Mouse (Mus musculus): ENCODE data around the gene Irgc1. TPM values are rescaled to one million over a fixed set of nuclear protein-coding genes. Genes with fewer than 3 reads are reported as not detected.

The Irgc1 gene
- total RNA-seq, 2 experiments from 2014 or later, result not detected

DNA sequence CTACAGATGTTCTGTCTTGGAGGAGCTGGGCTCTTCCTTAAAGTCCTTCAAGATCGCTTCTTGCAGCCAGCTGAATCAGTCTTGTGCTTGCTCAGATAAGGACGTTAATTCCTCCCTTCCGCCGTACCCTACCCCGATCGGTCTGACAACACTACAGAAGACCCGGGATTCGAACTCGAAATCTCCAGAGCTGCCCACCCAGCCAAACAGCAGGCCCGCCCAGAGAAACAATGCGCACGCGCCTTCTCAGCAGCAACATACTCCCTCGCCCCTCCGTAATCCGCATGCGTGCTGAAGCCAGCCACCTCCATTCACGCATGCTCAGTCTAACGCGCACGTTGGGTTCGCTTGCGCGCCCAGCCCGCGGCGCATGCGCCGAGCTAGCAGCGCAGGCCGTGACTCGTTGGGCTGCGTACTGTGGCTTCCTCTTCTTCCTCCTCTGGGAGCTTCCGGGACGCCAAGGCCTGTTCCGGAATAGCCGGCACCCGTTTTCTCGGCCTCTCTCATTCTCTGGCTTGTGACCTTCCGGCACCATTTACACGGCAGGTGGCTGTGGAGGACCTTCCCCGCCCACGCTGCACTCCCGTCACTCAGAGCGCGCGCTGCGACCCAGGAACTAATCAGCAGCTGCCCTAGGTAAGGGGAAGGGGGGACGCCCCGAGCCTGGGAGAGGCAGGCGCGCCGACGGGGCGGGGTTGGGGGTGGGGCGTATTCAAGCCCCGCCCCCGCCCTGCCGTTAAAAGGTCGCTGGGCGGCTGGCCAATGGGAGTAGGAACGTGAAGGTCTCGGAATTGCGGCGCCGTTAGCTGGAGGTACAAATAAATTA, 52.6 kb downstream of the Irgc1 start, which contains the start of gene Smg9:
Gene Smg9, plus strand, starts transcription at position 364 of the 826 bp plus-strand sequence.
- peak; percentile 97 to 98 for DNase-seq (ENCODE audit: low spot score in 2 of 2)
- H3K4me3 ChIP-seq, result peak within 1 kb of the TSS; percentile 87
- TF ChIP-seq CTCF (conservative IDR thresholded peaks at IDR 0.05), result no peak
- peak within 1 kb of the TSS; percentile 99 for H3K27ac ChIP-seq

DNA sequence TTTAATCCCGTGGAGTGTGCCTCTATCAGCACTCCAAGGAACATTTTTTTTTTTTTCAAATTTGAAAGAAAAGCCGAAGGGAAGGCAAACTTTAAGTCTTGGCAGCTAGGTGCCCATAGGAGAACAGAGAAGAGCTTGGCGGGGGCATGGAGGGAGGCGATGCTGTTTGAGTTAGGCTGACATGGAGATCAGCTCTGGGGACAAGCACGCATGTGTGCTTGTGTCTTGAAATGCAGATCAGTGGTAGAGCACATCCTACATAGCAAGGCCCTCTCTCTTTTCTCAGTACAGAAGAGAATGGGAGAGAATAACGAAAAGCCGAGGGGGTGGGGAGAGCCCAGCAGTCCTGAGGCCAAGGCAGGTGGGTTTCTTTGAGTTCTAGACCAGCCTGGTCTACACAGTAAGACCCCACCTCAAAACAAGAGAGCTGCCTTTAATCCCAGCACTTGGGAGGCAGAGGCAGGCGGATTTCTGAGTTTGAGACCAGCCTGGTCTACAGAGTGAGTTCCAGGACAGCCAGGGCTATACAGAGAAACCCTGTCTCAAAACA, 53.7 kb downstream of the Irgc1 start:
- DNase-seq (ENCODE audit: low spot score in 2 of 2), result no peak
- no peak for TF ChIP-seq CTCF (conservative IDR thresholded peaks at IDR 0.05)
- Histone ChIP-seq H3K27ac (no peak overlapping the region), H3K4me3 (no peak overlapping the region)

DNA sequence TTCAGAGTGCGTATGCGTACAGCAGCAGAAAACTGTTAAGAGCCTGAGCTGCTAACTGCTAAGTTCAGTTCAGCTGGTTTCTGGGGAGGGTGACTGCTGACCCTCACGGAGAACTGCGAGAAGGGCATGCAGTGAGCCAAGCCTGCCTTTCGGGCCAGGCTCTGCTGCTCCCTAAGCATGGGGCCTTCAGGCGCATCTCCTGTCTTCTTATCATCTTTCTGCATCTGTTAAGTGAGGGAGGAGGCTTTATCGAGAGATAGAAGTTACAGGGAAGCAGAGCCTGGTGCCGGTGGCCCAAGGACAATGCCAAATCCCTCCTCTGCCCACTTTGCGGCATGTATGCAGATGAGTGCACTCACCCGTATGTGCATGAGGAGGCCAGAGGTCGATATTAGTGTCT, 55.3 kb downstream of the Irgc1 start:
- DNase-seq (ENCODE audit: low spot score in 2 of 2), result no peak
- H3K27ac ChIP-seq, result no peak overlapping the region
- TF ChIP-seq CTCF (conservative IDR thresholded peaks at IDR 0.05), result no peak
- no peak overlapping the region for H3K4me3 ChIP-seq

DNA sequence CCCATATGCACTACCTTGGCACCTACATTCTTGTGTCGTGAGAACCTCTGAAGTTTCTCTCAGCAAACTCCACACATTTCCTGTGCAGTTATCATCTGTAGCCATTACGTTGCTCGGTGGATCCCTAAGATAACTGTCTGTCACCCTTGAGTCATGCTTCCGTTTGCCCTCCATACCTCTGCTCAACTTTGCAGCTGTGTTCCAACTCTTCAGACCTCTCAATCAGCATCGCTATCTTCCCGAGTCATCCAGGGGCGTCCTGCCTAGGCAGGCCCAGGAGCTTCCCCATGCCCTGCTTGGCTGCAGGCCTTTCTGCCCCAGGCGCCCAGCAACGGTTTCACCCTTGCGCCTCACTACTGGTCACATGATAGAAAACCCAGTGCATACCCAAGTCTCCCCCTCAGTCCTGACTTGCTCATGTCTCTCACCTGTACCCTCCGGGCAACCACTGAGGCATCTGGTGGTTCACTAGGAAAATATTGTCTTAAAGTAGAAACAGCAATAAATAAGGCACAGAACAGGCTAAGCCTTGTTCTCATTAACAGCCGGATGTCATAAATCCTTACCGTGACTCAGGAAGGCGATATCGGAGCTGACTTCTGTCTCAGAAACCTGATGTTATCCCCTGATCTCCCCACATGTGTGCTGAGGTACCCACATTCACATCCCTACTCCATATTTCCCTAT, 57.5 kb downstream of the Irgc1 start:
- DNase-seq (ENCODE audit: low spot score in 2 of 2), result no peak
- Histone ChIP-seq H3K4me3 (no peak overlapping the region), H3K27ac (no peak overlapping the region)
- no peak for TF ChIP-seq CTCF (conservative IDR thresholded peaks at IDR 0.05)

DNA sequence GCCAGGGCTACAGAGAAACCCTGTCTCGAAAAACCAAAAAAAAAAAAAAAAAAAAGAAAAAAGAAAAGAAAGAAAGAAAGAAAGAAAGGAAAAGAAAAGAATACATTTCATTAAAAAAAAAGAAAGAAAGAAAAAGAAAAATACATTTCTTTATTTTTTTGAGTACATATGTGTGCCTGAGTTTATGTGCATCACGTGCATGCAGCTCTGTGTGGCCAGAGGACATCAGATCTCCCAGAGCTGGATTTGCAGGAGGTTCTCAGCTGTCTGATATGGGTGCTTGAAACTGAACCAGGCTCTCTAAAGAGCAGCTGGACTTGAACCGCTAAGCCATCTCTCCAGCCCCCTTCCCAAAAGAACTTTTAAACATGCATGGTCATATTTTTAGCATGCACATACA, 58.0 kb downstream of the Irgc1 start:
- no peak for DNase-seq (ENCODE audit: low spot score in 2 of 2)
- no peak overlapping the region for H3K4me3 ChIP-seq
- TF ChIP-seq CTCF (conservative IDR thresholded peaks at IDR 0.05), result no peak
- H3K27ac ChIP-seq, result no peak overlapping the region

DNA sequence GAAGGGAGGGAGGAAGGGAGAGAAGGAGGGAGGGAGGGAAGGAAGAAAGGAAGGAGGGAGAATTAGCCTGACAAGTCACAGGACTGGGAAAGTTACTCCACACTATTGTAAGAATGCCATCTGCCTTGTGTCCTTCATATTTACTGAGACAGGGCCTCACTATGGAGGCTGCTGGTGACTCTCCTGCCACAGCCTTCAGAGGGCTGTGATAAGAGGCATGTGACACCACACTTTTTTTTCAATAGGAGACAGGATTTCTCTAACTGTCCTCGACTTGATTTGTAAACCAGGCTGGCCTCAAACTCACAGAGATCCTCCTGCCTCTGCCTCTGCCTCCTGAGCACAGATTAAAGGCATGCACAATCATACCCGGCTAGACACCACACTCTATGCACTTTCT, 60.4 kb downstream of the Irgc1 start:
- Histone ChIP-seq H3K27ac (no peak overlapping the region), H3K4me3 (no peak overlapping the region)
- no peak for TF ChIP-seq CTCF (conservative IDR thresholded peaks at IDR 0.05)
- no peak for DNase-seq (ENCODE audit: low spot score in 2 of 2)

DNA sequence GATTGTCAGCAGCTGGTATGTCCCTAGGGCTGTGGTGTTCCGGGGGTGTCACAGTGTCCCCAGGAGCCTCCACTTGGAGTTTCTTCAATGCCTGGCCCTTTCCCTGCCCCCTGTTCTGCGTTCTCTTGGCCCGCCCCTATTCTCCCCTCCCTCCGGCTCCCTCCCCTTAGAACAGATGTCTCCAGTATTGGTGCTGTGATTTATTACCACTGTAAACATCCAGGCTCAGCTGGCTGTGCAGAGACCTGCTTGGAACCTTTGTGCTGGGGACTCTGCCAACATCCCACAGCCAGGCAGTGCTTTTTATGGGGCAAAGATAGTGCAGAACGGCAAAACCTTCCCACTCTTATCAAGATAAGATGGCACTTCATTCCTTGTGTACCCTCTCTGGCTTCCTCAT, 61.0 kb downstream of the Irgc1 start:
- TF ChIP-seq CTCF (conservative IDR thresholded peaks at IDR 0.05), result no peak
- no peak for DNase-seq (ENCODE audit: low spot score in 2 of 2)
- no peak overlapping the region for H3K27ac ChIP-seq

DNA sequence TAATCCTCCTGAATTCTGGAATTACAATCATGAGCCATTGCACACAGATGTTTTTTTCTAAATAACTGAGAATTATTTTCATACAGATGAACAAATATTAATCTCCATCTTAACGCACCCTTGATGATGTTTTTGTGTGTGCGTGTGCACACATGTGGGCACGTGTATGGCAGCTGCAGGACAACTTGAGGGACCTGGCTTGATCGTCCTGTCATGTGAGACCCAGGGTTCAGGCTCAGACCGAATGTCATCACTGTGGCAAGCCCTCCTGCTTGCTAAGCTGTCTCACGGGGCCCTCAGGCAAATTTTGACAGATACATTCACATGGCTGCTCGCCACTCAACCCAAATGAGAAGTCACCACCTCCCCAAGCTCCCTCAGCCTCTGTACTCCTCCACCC, 61.6 kb downstream of the Irgc1 start:
- no peak overlapping the region for H3K4me3 ChIP-seq
- no peak for TF ChIP-seq CTCF (conservative IDR thresholded peaks at IDR 0.05)
- DNase-seq (ENCODE audit: low spot score in 2 of 2), result no peak
- H3K27ac ChIP-seq, result no peak overlapping the region

More for the DNA sequence above, 61.0 kb downstream of the Irgc1 start:
- H3K4me3 ChIP-seq, result no peak overlapping the region

DNA sequence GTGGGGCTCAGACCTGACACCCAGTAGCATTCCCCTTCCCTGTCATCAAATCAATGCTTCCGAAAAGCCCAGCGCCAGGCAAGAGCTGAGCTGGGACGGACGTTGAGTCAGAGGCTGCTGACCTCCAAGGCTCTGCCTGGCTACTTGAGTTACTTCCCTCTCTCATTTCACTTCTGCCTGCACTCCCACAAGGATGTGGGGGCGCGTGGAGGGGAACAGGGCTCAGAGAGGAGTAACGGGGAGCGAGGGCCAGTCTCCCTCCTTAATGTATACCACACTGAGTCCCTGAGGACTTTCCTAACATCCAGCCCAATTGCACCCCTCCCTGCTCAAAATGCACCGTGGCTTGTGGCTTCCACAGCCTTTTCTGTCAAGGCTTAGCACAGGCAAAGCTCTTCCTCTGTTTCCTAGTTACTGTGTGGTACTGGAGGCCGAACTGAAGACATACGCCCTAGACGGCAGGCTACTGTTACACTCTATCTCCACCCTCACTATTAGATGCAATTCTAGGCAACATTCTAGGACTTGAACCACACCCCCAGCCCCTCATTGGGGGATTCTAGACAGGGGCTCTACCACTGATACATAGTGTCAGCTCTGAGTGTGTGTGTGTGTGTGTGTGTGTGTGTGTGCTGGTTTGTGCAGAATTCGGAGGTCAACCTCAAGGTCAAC, 62.4 kb downstream of the Irgc1 start:
- DNase-seq (ENCODE audit: low spot score in 2 of 2), result no peak
- no peak for TF ChIP-seq CTCF (conservative IDR thresholded peaks at IDR 0.05)
- Histone ChIP-seq H3K4me3 (no peak overlapping the region), H3K27ac (no peak overlapping the region)

DNA sequence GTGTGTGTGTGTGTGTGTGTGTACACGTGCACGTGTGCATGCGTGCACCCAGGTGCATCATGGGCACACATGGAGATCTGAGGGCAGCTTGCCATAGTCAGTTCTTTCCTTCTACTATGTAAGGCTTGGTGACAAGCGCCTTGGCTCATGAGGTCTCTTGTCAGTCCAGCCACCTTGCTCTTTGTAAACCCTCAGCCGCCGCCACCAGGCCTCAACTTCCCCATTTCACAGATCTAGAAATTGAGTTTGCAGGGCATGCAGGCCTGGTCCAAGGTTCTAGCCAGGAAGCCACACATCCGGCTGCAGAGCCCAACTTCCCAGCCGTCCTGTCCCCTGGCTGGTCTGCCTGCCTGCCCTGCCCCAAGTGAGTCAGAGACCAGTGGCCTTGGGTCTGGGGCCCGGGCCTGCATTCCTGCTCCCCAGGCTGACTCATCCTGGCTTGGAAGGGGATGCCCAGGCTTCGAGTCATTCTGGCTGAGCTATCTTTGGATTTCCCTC, 65.0 kb downstream of the Irgc1 start:
- DNase-seq (ENCODE audit: low spot score in 2 of 2), result no peak
- no peak overlapping the region for H3K27ac ChIP-seq
- H3K4me3 ChIP-seq, result no peak overlapping the region
- TF ChIP-seq CTCF (conservative IDR thresholded peaks at IDR 0.05), result no peak

DNA sequence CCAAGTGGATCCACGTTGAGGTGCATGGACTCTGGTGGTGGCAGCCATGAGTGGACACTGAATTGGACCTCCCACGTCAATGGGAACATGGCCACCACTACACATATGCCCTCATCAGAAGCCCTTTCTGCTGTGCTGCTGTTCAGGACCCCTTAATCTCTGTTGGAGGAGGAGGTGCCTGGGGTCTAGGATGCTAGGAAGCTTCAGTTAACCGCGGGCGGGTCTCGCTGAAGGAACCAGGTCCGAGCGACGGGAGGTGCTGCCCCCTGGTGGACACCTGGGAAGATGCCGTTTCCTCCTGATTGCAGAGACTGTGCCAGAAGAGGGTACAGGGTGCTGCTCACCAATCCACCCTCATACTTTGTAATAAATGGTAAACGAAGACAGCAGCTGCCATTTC, 67.3 kb downstream of the Irgc1 start:
- Histone ChIP-seq H3K27ac (no peak overlapping the region), H3K4me3 (no peak overlapping the region; the same call in 1 of the 2 replicates)
- TF ChIP-seq CTCF (conservative IDR thresholded peaks at IDR 0.05), result peak; percentile 95
- DNase-seq (ENCODE audit: low spot score in 2 of 2), result peak; percentile 61 to 81

DNA sequence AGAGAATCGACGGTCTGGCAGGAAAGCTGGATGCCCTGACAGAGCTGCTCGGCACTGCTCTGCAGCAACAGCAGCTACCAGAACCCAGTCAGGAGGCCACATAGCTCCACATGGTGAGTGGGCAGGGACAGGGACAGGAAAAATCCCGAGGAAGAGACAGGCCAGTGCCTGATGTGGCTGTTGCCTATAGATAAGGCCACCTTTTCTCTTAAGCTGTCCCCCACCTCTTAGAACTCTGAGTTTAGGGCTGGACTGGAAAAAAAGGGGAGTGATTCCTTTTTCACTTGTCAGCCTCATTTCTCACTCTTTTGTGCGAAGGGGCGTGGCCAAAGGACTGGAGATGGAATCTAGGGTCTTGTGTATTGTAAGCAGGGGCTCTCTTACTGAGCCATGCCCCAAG, 68.0 kb downstream of the Irgc1 start:
- DNase-seq (ENCODE audit: low spot score in 2 of 2), result no peak
- Histone ChIP-seq H3K4me3 (no peak overlapping the region), H3K27ac (no peak overlapping the region)
- no peak for TF ChIP-seq CTCF (conservative IDR thresholded peaks at IDR 0.05)

Measured in layer of hippocampus, adult 2 months (tissue).